Mouse (Mus musculus): ENCODE data around the gene 1700067K01Rik.

Gene 1700067K01Rik

DNA sequence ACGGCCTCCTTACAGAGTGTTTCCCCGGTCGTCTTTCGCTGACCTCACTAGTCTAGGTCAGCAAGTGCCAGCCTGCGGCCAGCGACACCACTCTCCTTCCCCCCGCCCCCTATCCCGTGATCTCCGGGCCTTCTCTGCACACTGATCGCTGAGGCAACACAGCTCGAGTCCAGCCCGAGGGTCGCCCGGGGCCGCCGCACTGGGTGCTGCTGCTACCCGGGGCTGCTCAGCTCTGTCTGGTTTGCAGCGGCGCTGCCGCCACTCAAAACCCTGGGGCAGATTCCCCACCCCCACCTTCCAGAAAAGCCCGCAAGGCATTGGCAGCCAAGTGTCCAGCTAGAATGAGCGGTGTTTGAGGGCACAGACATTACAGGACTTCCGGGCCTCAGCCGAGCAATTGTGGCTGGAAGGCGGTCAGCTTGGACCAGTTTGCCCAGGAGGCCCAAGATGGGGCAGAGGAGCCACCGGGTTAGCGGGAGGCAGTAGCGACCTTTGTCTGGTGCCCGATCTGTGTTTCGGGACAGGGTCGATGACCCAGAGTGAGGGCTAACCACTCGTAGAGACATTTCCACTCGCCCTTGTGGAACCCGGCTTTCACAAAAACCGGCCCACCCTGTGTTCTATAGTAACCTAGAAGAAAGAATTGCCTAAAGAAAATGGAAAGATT lies 11.3 kb downstream of the 1700067K01Rik start:
- no peak for DNase-seq

DNA sequence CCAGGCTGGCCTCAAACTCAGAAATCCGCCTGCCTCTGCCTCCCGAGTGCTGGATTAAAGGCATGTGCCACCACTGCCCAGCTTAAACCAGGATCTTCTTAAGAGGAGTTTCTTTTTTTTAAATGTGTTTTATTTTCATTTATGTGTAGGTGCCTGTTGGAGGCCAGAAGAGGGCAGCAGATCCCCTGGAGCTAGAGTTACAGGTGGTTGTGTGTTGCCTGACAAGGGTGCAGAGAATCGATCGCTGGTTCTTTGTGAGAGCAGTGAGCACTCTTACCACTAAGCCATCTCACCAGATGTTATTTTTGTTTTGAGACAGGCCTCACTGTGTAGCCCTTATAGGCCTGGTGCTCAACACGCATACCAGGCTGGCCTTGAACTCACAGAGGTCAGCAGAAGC lies 14.5 kb downstream of the 1700067K01Rik start:
- DNase-seq = no peak

DNA sequence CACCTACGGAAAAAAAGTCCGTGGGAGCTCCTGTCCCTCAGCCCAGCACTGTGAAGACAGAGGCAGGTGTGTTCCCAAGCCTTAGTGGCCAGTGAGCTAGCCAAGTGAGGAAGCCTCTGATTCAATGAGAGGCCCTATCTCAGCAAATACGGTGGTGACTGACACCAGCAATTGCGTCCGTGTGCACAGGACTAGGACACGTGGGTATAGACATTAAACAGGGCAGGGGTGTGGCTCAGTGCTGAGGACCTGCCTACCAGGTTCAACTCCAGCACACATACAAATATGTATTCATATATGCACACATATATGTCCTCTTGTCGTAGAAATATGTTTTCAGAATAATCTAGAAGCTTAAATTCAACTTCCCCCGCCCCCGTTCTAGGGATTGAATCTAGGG lies 18.4 kb downstream of the 1700067K01Rik start:
- no peak for DNase-seq

DNA sequence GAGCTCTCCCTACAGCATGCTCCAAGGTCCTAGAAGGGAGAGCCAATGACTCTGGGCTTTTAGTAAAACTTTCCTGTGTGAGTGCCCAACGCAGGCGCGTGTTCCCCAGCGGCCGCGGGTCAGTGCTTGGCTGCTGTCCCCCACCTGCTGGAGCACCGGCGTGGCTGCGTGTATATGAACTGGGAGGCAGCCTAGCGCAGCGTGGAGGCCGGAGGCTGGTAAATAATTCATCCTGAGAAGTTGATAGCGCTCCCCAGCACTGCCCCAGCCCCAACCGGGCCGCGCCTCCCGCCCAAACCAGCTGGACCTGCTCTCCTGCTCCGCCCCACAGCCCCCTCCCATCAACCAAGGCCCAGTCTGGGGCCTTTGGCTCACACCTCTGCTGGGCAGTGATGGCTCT lies 19.8 kb downstream of the 1700067K01Rik start, which contains the start of gene Palm3:
TSS of gene Palm3 (plus strand) at position 376 of the 400 bp plus-strand sequence.
- no peak for DNase-seq

DNA sequence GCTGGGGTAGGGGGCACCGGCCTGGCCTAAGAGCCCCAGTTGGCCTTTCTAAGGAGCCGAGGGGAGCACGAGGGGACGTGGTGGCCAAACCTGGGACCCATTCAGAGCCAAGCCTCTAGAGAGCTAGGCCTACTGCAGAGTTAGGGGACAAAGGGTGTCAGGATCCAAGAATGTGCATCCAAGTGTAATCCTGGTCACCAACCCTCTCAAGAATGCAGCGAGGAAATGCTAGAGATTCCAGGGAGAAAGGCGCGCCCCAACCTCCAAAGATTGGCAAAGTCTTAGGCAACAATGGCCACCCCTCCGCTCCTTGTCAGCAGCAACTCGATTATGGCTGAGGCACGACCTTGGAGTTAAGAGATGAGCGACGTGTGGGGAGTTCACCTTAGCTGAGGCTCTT lies 20.3 kb downstream of the 1700067K01Rik start:
- no peak for DNase-seq

- DNase-seq = no peak
These were observed 21.8 kb downstream of the 1700067K01Rik start for GRCm38 (mm10) chr8:84023085-84023484.

- no peak for DNase-seq
These were observed 22.3 kb downstream of the 1700067K01Rik start for GRCm38 (mm10) chr8:84023631-84024030.

- DNase-seq = peak; percentile 78
These were observed 22.9 kb downstream of the 1700067K01Rik start for GRCm38 (mm10) chr8:84024171-84024570.

DNA sequence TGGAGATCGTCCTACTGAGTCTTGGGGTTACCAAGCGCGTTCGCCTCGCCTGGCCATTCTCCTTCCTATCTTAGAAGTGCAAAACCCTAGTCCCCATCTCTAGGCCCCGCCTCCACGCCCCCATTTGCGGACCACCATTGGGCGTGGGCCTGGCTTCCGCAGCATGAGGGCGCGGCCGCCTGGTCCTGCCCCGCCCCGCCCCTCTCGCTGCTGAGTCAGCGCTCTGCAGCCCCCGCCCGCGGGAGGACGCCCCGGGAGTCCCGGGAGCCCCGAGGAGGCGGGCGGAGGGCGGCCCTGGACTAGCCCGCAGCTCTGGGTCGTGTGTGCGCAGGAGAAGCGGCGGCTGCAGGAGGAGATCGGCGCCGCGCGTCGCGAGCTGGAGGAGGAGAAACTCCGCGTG lies 24.6 kb downstream of the 1700067K01Rik start:
- peak; percentile 88 for DNase-seq

- DNase-seq = no peak
These were observed 26.1 kb downstream of the 1700067K01Rik start for GRCm38 (mm10) chr8:84027449-84027848.

DNA sequence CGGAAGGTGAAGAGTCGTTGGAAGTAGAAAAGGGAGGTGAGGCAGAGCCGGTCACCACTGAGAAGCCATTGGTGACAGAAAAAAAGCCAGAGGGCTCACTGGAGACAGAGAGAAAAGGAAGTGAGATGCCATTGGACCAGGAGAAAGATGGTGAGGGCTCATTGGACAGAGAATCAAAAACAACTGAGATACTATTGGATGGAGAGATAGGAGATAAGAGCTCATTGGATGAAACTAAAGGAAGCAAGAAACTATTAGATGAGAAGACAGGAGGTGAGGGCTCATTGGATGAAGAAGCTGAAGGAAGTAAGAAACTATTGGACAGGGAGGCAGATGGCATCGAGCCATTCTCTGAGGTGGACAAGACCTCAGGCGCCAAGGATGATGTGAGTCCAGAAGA lies 28.0 kb downstream of the 1700067K01Rik start:
- no peak for DNase-seq

DNA sequence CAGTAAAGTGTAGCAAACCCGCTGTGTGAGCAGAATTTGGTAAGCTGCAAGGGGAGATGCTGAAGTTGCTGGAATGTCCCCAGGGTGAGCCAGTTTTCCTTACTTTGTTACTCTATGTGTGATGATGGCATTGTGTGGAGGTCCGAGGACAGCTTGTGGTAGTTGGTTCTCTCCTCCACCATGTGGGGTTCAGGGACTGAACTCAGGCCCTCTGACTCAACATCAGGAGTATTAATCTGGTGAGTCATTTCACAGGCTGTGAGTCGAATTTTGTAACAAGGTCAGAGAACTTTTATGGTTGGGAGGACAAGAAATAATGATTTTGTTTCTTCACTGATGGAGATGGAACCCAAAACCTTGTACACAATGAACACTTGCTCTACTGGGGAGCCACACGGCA lies 31.5 kb downstream of the 1700067K01Rik start:
- DNase-seq = no peak

DNA sequence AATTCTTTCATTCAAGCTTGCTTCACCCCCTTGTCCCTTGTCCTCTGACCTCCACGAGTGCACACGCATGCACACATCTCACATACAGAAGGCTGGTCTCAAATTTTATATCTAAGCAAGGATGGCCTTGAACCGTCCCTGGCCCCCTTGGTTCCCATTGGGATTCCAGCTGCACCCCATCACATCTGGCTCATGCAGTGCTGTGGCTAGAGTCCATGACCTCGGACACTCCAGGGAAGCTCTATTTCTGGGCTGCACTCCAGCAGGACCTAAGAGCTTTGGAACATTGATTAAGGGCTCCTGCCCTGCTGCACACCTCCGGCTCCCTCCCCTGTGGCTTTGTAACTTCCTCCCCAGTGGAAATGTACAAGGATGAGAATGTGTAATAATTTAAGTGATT lies 36.7 kb downstream of the 1700067K01Rik start:
- no peak for DNase-seq

GRCm38 (mm10) chr8:84039050-84039449 lies 37.7 kb downstream of the 1700067K01Rik start:
- DNase-seq = peak; percentile 87

GRCm38 (mm10) chr8:84042066-84042947 lies 41.0 kb downstream of the 1700067K01Rik start, which contains the start of gene Il27ra:
TSS of gene Il27ra (minus strand) at chr8:84042589.
- peak; percentile 85 for DNase-seq

GRCm38 (mm10) chr8:84042948-84043342 lies 41.6 kb downstream of the 1700067K01Rik start:
- DNase-seq = no peak

GRCm38 (mm10) chr8:84044103-84044502 lies 42.8 kb downstream of the 1700067K01Rik start:
- no peak for DNase-seq

DNA sequence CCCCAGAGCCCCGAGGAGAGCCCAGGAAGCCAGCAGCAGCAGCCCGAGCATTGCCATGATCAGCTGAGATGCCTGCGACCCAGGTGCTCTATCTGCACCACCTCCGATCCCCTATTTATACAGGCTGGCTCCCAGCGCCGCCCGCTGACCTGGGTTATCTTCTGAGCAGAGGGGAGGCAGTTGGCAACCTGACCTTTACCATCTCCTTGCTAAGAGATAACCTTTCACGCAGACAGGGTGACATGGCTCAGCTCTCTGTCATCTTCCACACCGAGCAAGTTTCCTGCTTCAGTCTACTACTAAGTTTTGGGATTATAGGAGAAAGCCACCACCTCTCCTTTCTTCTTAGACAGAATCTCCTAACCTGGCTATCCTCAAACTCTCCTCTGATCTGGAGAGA lies 43.6 kb downstream of the 1700067K01Rik start, which contains the start of gene Rln3:
TSS of gene Rln3 (minus strand) at position 101 of the 400 bp plus-strand sequence.
- no peak for DNase-seq

DNA sequence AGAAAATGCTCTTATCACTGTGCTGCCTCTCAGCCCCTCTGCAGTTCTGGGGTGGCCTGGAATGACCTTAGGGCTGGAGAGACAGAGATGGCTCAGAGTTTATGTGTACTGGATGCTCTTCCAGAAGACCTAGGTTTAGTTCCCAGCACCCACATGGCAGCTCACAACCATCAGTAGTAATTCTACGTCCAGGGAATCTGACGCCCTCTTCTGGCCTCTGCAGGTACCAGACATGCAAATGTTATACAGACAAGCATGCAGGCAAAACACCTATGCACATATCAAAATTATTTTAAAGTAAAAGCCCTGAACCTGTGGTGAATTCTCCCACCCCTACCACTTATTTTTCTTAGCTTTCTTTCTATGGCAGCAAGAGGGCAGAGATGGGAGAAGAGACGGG lies 45.2 kb downstream of the 1700067K01Rik start:
- no peak for DNase-seq

GRCm38 (mm10) chr8:84048171-84048570 lies 46.9 kb downstream of the 1700067K01Rik start:
- DNase-seq = no peak

DNA sequence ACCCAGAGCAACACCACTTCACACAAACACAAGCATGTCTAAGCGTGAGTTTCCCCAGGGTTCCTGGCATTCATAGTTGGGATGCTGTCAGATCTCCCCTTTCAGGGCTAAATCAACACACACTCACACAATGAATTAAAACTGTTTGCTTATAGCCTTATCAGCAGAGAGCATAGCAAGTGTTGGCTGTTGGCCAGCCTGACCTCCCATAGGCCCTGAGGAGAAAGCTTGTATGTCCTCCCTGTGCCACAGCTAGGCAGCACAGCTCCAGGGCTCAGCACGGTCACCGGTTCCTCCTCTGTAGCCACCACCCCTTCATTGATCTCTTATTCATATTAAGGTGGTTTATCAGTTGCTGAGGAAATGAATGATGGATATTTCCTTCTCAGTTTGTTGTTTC lies 51.4 kb downstream of the 1700067K01Rik start:
- DNase-seq = no peak

GRCm38 (mm10) chr8:84053229-84053628 lies 51.9 kb downstream of the 1700067K01Rik start:
- no peak for DNase-seq

All from thymus, postnatal 14 days (tissue).